Mouse (Mus musculus) layer of hippocampus, adult 8-10 months (tissue): ENCODE measurements around the gene Oard1. TPM values are rescaled to one million over a fixed set of nuclear protein-coding genes. Genes with fewer than 3 reads are reported as not detected.

Experiments
- DNase-seq, 2 experiments: peaks; one replicate each; pipeline ENCODE4 v3.0.0; 2022; ENCODE audit warnings: low spot score in 2 of 2
- total RNA-seq, 4 experiments: library from RNA; stranded (reverse); gene quantifications; 2 replicates each; pipeline ENCODE4 v1.2.4; 2022

The Oard1 gene
- total RNA-seq, result 10 to 100 TPM; 13.2 to 18.9 (median 16.0) TPM

DNA sequence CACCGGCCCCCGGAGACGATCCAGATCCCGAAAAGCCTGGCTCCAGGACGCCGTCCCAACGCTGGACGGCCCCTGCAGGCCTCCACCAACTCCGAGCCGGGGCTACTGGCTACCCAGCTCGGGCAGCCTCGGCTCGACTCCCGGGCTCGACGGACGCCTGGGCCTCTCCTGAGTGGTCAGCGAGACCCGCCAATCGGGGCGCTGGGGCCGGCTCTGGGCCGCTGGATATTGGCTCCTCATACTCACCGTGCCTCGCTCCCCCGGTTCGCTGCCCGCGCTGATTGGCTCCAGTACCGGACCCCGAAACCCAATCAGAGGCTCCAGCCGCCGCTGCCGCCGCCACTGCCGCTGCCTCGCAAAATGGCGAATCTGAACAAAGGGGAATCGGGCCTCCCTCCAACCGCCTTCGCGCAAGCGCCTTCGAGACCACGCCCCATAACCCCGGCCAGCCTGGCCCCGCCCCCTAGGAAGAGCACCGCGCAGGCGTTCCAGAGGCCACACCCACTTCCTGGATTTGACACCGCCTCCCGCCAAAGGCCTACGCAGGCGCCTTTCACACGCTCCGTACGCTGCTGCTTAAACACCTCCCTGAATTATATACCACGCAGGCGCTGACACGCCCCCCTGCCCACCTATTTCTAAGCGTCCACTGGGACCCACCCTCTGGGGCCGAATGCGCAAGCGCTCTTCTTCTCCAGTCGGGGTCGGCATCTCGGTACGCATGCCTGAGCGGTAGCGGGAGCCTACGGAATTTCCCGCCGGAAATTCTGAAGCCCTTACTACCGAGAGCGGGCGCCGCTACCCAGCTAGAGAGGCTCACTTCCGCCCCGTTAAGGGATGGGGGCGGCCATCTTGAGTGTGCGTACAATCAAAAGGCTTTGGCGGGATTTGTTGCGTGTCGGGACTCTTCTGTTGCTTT, at the start of gene Oard1, which contains the start of gene Nfya:
Gene Oard1, plus strand, starts transcription at position 635 of the 919 bp plus-strand sequence.
Gene Nfya, minus strand, starts transcription at position 527 of the 919 bp plus-strand sequence.
- DNase-seq, result peak; percentile 100

- DNase-seq, result no peak
Observed at GRCm38 (mm10) chr17:48360462-48360861, 49.4 kb upstream of the Oard1 start.

GRCm38 (mm10) chr17:48362346-48362745, 47.5 kb upstream of the Oard1 start:
- DNase-seq, result no peak

DNA sequence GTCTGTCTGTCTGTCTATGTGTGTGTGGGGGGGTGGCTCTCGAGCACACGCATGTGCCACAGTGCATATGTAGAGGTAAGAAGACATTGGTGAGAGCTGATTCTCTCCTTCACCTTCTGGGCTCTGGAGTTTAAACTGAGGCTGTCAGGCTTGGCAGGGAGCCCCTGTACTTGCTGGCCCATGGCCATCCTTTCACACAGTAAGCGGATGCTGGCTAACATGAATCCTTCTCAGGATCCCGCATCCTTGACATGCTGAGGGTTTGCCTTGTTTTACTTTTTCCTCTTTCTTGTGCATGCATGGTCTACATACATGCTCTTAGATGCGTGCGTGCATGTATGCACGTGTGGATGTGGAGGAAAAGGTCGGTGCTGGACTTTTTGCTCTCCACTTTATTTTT, 46.8 kb upstream of the Oard1 start:
- DNase-seq, result peak in 1 of 2 experiments; percentile 26

- DNase-seq, result no peak
Observed at GRCm38 (mm10) chr17:48363421-48363965, 46.3 kb upstream of the Oard1 start.

GRCm38 (mm10) chr17:48365511-48366155, 44.2 kb upstream of the Oard1 start:
- no peak for DNase-seq

- no peak for DNase-seq
Observed at GRCm38 (mm10) chr17:48366806-48367205, 43.0 kb upstream of the Oard1 start.

GRCm38 (mm10) chr17:48371621-48372020, 38.2 kb upstream of the Oard1 start:
- DNase-seq, result no peak

GRCm38 (mm10) chr17:48372987-48373386, 36.8 kb upstream of the Oard1 start:
- no peak for DNase-seq

GRCm38 (mm10) chr17:48376102-48376501, 33.7 kb upstream of the Oard1 start:
- no peak for DNase-seq

DNA sequence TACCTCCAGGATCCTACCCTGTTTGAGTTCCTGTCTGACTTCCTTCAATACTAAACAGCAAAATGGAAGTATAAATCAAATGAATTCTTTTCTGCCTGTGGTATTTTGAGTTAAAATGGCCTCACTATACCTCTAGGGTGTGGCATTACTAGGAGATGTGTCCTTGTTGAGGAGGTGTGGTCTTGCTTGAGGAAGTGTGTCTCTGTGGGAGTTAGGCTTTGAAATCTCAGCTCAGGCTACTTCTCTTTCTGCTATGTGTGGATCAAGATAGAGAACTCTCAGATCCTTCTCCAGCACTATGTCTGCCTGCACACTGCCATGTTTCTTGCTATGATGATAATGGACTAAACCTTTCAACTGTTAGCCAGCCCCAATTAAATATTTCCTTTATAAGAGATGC, 30.8 kb upstream of the Oard1 start:
- DNase-seq, result no peak

DNA sequence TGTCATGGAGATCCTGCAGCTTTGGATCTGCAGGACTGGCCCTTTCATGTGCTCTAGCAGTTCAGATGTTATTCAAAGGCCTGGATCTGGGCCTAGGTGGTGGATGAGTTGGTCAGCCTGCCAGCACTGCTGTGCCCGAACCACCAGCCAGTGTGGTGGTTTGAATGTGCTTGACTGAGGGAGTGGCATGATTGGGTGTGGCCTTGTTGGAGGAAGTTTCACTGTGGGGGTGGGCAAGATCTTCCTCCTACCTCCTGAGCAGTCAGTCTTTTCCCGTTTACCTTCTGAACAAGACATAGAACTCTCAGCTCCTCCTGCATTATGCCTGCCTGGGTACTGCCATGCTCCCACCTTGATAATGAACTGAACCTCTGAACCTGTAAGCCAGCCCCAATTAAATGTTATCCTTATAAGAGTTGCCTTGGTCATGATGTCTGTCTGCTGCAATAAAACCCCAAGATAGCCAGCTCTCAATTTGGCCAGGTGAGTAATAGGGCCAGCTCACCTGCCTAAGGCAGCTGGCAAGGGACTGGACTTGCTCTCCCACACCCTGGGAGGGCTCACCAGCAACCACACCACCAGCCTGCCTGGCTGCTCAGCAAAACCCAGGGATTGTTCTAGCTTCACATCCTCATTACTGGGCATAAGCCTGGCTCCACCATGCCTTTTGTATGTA, 23.9 kb upstream of the Oard1 start:
- DNase-seq, result no peak

DNA sequence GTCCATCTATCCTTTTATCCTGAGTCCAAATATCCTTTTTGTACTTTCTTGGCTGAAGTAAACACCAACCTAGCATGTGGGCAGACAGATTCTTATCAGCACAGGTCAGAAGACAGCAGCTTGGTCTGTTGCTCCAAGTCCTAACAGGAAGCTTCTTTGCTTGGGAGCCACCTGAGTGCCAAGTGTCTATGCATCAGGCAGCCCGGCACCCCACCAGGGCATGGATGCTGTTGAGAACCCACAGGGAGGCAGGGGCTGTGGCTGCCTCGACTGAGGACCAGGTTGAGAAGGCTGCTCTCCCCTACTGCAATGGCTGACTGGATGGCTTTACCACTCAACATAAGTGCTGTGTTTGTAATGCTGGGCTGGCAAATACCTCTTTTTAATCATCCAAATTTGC, 21.1 kb upstream of the Oard1 start:
- DNase-seq, result no peak

DNA sequence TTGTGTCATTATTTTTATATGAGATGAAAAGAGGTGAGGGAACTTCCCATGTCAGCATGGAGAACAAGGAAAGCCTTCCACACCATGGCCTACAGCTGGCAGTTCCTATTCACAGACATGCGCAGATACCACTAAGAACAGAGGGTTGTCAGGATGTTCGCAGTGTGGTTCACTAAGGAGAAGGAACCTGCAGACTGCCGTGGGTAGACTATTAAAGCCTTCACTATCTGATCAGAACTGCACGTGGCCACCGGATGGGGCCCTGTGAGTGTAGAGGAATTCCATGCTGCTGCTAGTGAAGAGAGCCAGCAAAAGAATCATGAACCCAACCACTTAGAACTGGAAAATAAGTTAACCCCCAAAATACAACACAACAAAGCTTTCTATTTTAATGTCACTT, 20.4 kb upstream of the Oard1 start:
- no peak for DNase-seq

GRCm38 (mm10) chr17:48391446-48391845, 18.4 kb upstream of the Oard1 start:
- no peak for DNase-seq

- peak in 1 of 2 experiments; percentile 33 for DNase-seq
Observed at GRCm38 (mm10) chr17:48392616-48393015, 17.2 kb upstream of the Oard1 start.

DNA sequence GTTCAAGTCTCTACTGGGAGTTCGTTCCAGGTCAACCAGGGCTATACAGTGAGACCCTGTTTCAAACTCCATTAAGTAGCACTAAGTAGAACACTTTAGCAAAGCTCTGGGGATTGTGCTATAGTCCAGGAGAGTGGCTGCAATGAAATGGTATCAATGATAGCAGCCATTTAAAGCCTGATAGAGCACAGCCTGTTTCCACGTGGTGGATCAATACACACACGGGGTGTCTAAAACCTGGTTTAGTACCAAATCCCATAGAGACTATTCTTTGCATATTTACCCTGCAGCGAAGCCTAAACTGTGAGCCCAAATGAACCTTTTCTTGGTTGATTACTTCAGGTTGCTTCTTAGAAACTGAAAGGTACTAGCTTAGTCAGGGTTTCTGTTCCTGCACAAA, 8.1 kb upstream of the Oard1 start:
- no peak for DNase-seq

DNA sequence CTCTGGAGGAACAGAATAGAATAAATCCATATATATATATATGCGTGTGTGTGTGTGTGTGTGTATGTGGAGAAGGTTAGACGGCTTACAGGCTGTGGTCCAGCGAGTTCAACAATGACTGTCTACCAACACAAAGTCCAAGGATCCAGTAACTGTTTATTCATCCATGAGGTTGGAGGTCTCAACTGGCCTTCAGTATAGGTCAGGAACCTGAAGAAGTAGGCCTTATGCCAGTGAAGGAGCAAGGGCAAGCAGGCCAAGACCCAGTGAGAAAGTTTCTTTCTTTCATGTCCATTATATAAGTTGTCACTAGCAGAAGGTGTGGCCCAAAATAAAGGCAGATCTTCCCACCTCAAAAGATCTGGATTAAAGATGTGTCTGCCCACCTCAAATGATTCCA, 7.1 kb upstream of the Oard1 start:
- no peak for DNase-seq

DNA sequence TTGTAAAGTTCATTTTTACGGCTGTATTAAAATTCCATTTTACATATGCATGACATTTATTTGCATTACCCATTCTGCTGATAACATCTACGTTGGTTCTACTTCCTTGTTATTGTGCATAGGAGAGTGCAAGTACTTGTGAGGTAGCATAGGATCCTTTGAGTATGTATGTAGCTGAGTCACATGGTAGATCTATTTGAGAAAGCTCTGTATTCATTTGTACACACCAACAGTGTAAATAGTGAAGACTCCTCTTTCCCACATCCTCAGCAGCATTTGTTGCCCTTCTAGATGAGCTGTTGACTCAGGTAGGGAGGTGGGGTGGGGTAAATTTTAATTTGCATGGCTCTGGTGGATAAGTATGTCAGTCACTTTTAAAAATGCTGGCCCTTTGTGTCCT, 6.0 kb upstream of the Oard1 start:
- no peak for DNase-seq

- DNase-seq, result no peak
Observed at GRCm38 (mm10) chr17:48404706-48405105, 5.1 kb upstream of the Oard1 start.

- no peak for DNase-seq
Observed at GRCm38 (mm10) chr17:48407154-48407553, 2.7 kb upstream of the Oard1 start.
